Mouse (Mus musculus): ENCODE measurements around the gene Gm10719. TPM values are rescaled to one million over a fixed set of nuclear protein-coding genes. Genes with fewer than 3 reads are reported as not detected.
"Not testable (repeated sequence)": the region's sequence is repeated elsewhere in the genome, so short reads cannot be mapped to it uniquely, and the experiment has no call there.

The Gm10719 gene
- polyA plus RNA-seq, 1 experiment, result not detected

GRCm38 (mm10) chr9:3019835-3020727, 2.9 kb downstream of the Gm10719 start:
- not testable (repeated sequence) for H3K4me1 ChIP-seq (ENCODE audit: control insufficient read depth, insufficient read depth, low read length); H3K4me3 ChIP-seq (replicated peaks; ENCODE audit: extremely low read depth, low read depth, low read length); DNase-seq
- 79% methylated on average over 17 of the region's 19 CpGs for WGBS

- H3K4me3 ChIP-seq (replicated peaks; ENCODE audit: extremely low read depth, low read depth, low read length); H3K4me1 ChIP-seq (ENCODE audit: control insufficient read depth, insufficient read depth, low read length): not testable (repeated sequence)
- peak; percentile 8 for DNase-seq
- WGBS, result 75% methylated on average over 11 of the region's 13 CpGs
Observed at GRCm38 (mm10) chr9:3022316-3023008, 5.3 kb downstream of the Gm10719 start.

- not testable (repeated sequence) for H3K4me1 ChIP-seq (ENCODE audit: control insufficient read depth, insufficient read depth, low read length); DNase-seq; H3K4me3 ChIP-seq (replicated peaks; ENCODE audit: extremely low read depth, low read depth, low read length)
- WGBS, result 77% methylated on average over 12 of the region's 13 CpGs
Observed at GRCm38 (mm10) chr9:3023312-3023984, 6.2 kb downstream of the Gm10719 start, which contains the start of gene Gm10718. Gm10718 (plus strand) TSS chr9:3023547.

- peak; percentile 50 for DNase-seq
- not testable (repeated sequence) for H3K4me1 ChIP-seq (ENCODE audit: control insufficient read depth, insufficient read depth, low read length); H3K4me3 ChIP-seq (replicated peaks; ENCODE audit: extremely low read depth, low read depth, low read length)
- WGBS, result 79% methylated on average over 16 of the region's 16 CpGs
Observed at GRCm38 (mm10) chr9:3023985-3024648, 6.9 kb downstream of the Gm10719 start.

- not testable (repeated sequence) for H3K4me1 ChIP-seq (ENCODE audit: control insufficient read depth, insufficient read depth, low read length); H3K4me3 ChIP-seq (replicated peaks; ENCODE audit: extremely low read depth, low read depth, low read length); DNase-seq
- 74% methylated on average over 12 of the region's 12 CpGs for WGBS
Observed at GRCm38 (mm10) chr9:3024912-3025467, 7.8 kb downstream of the Gm10719 start, which contains the start of gene Gm10717. Gm10717 (plus strand) TSS chr9:3025417.

GRCm38 (mm10) chr9:3025653-3026052, 8.4 kb downstream of the Gm10719 start:
- not testable (repeated sequence) for H3K4me1 ChIP-seq (ENCODE audit: control insufficient read depth, insufficient read depth, low read length); H3K4me3 ChIP-seq (replicated peaks; ENCODE audit: extremely low read depth, low read depth, low read length)
- DNase-seq, result peak; percentile 41
- WGBS, result 68% methylated on average over 5 of the region's 6 CpGs

GRCm38 (mm10) chr9:3026136-3026535, 8.9 kb downstream of the Gm10719 start:
- WGBS, result 75% methylated on average over 5 of the region's 5 CpGs
- H3K4me3 ChIP-seq (replicated peaks; ENCODE audit: extremely low read depth, low read depth, low read length); H3K4me1 ChIP-seq (ENCODE audit: control insufficient read depth, insufficient read depth, low read length); DNase-seq: not testable (repeated sequence)

- not testable (repeated sequence) for H3K4me3 ChIP-seq (replicated peaks; ENCODE audit: extremely low read depth, low read depth, low read length); H3K4me1 ChIP-seq (ENCODE audit: control insufficient read depth, insufficient read depth, low read length); DNase-seq
- 68% methylated on average over 9 of the region's 9 CpGs for WGBS
Observed at GRCm38 (mm10) chr9:3026741-3027140, 9.5 kb downstream of the Gm10719 start.

- 71% methylated on average over 9 of the region's 9 CpGs for WGBS
- not testable (repeated sequence) for DNase-seq; H3K4me3 ChIP-seq (replicated peaks; ENCODE audit: extremely low read depth, low read depth, low read length); H3K4me1 ChIP-seq (ENCODE audit: control insufficient read depth, insufficient read depth, low read length)
Observed at GRCm38 (mm10) chr9:3027200-3027599, 10.0 kb downstream of the Gm10719 start.

- WGBS, result 67% methylated on average over 13 of the region's 16 CpGs
- H3K4me3 ChIP-seq (replicated peaks; ENCODE audit: extremely low read depth, low read depth, low read length); H3K4me1 ChIP-seq (ENCODE audit: control insufficient read depth, insufficient read depth, low read length); DNase-seq: not testable (repeated sequence)
Observed at GRCm38 (mm10) chr9:3029276-3030000, 12.2 kb downstream of the Gm10719 start.

- WGBS, result 55% methylated on average over 2 of the region's 10 CpGs
- not testable (repeated sequence) for H3K4me1 ChIP-seq (ENCODE audit: control insufficient read depth, insufficient read depth, low read length); DNase-seq; H3K4me3 ChIP-seq (replicated peaks; ENCODE audit: extremely low read depth, low read depth, low read length)
Observed at GRCm38 (mm10) chr9:3030677-3031318, 13.6 kb downstream of the Gm10719 start.

GRCm38 (mm10) chr9:3034299-3034698, 17.1 kb downstream of the Gm10719 start, which contains the start of gene Gm17535:
Gm17535 (plus strand) TSS chr9:3034599.
- DNase-seq; H3K4me3 ChIP-seq (replicated peaks; ENCODE audit: extremely low read depth, low read depth, low read length); H3K4me1 ChIP-seq (ENCODE audit: control insufficient read depth, insufficient read depth, low read length): not testable (repeated sequence)
- 67% methylated on average over 1 of the region's 8 CpGs for WGBS

- not testable (repeated sequence) for H3K4me1 ChIP-seq (ENCODE audit: control insufficient read depth, insufficient read depth, low read length); DNase-seq; H3K4me3 ChIP-seq (replicated peaks; ENCODE audit: extremely low read depth, low read depth, low read length)
- WGBS, result 78% methylated on average over 8 of the region's 8 CpGs
Observed at GRCm38 (mm10) chr9:3036577-3036976, 19.4 kb downstream of the Gm10719 start, which contains the start of gene Gm10715. Gm10715 (plus strand) TSS chr9:3036877.

All from lung, adult 2 months (tissue).